In the genomic region with DNA sequence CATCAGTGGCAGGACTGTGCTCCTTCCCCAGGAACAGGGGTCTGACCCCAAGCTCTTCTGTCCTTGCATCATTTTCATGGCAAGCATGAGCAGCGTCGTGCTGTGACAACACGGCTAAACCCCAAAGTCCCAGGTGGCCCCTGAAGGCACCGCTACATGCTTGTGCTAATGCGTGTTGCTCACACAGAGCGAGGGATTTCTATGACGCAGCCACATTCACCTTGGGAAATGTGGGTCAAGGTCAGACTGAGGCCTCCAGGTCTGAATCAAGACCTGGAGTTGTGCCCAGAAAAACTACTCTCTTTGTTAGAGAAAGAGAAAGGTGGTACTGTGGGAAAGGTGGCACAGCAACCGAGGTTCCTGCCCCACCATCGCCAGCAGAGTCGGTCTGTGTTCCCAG, we compare ENCODE assay signal across 29 mouse cellular contexts.
DNase-seq lines count a peak whose midpoint lies in the region; ATAC-seq lines count a peak whose summit lies in the region.
"Had no signal": no experiment of that assay in that cellular context is flagged by ENCODE, and none has a peak within 500 bp of the region (broad histone marks: within the 10 kb centered on the region; RNA-seq: fewer than 3 reads in every experiment).

No protein-coding gene starts in this region.

- peak; percentile 62 for DNase-seq in adrenal gland, adult 2 months
- DNase-seq in adrenal gland, postnatal 4 days (ENCODE audit: low spot score in 2 of 2), result no peak
- peak; percentile 37 for DNase-seq in testis, postnatal 10 days (ENCODE audit: low spot score)
- no peak for DNase-seq in testis, postnatal 14 days (ENCODE audit: low spot score)
- DNase-seq in adrenal gland, postnatal 25 days, result peak; percentile 31
- no peak for DNase-seq in kidney, postnatal 36 days
- DNase-seq: B cell, adult 2 months; cerebellum, adult 18-20 months; cerebellum, adult 9-10 months; cerebellum, postnatal 14 days; gastrocnemius, postnatal 10 days; gastrocnemius, postnatal 36 days; heart, adult 2 months; heart, postnatal 14 days; heart, postnatal 4 days; kidney, adult 11 months had no signal

- H3K9me3 ChIP-seq in midbrain, embryonic 13.5 days, result no peaks in the 10 kb centered on the region
- H3K9me3 ChIP-seq: embryonic facial prominence, embryonic 12.5 days; embryonic facial prominence, embryonic 15.5 days; forebrain, embryonic 12.5 days; forebrain, embryonic 15.5 days; G1E; heart, embryonic 10.5 days; heart, embryonic 13.5 days; hindbrain, embryonic 12.5 days; intestine, embryonic 15.5 days had no signal

- H3K27ac ChIP-seq in midbrain, embryonic 13.5 days, result no peak overlapping the region
- H3K27ac ChIP-seq: embryonic facial prominence, embryonic 12.5 days; embryonic facial prominence, embryonic 15.5 days; forebrain, embryonic 12.5 days; forebrain, embryonic 15.5 days; heart, adult 2 months; heart, embryonic 10.5 days; heart, embryonic 13.5 days; hindbrain, embryonic 12.5 days; intestine, embryonic 15.5 days had no signal

- H3K4me2 ChIP-seq in midbrain, embryonic 13.5 days (replicated peaks), result no peak overlapping the region
- H3K4me2 ChIP-seq: embryonic facial prominence, embryonic 12.5 days; embryonic facial prominence, embryonic 15.5 days; forebrain, embryonic 12.5 days; forebrain, embryonic 15.5 days; heart, embryonic 13.5 days; hindbrain, embryonic 12.5 days; intestine, embryonic 15.5 days had no signal

- H3K27me3 ChIP-seq in midbrain, embryonic 13.5 days, result no peaks in the 10 kb centered on the region
- H3K27me3 ChIP-seq: CH12.LX; embryonic facial prominence, embryonic 12.5 days; forebrain, embryonic 12.5 days; forebrain, embryonic 15.5 days; heart, embryonic 13.5 days; intestine, embryonic 15.5 days; Patski had no signal

- H3K36me3 ChIP-seq in midbrain, embryonic 13.5 days, result no peaks in the 10 kb centered on the region
- H3K36me3 ChIP-seq: embryonic facial prominence, embryonic 12.5 days; embryonic facial prominence, embryonic 15.5 days; forebrain, embryonic 12.5 days; forebrain, embryonic 15.5 days; G1E; heart, embryonic 10.5 days; heart, embryonic 13.5 days; hindbrain, embryonic 12.5 days; intestine, embryonic 15.5 days had no signal

- peaks cover 9% of the 10 kb centered on the region; the same call in 1 of the 2 replicates for H3K4me1 ChIP-seq in midbrain, embryonic 13.5 days (replicated peaks)
- H3K4me1 ChIP-seq: embryonic facial prominence, embryonic 15.5 days had no signal

- 89% methylated on average over 10 of the region's 10 CpGs for WGBS in midbrain, embryonic 13.5 days

- H3K4me3 ChIP-seq in midbrain, embryonic 13.5 days (replicated peaks), result no peak overlapping the region
- H3K4me3 ChIP-seq: embryonic facial prominence, embryonic 12.5 days; embryonic facial prominence, embryonic 15.5 days; forebrain, embryonic 12.5 days; forebrain, embryonic 15.5 days; heart, adult 2 months; heart, embryonic 10.5 days; heart, embryonic 13.5 days; hindbrain, embryonic 12.5 days; intestine, embryonic 15.5 days had no signal

- no peak overlapping the region for H3K9ac ChIP-seq in midbrain, embryonic 13.5 days (replicated peaks)
- H3K9ac ChIP-seq: embryonic facial prominence, embryonic 12.5 days; embryonic facial prominence, embryonic 15.5 days; forebrain, embryonic 12.5 days; forebrain, embryonic 15.5 days; heart, embryonic 13.5 days; hindbrain, embryonic 12.5 days; intestine, embryonic 15.5 days had no signal

- ATAC-seq in midbrain, embryonic 13.5 days, result no peak
- ATAC-seq: forebrain, embryonic 15.5 days; hindbrain, embryonic 16.5 days; intestine, embryonic 15.5 days; Patski had no signal

Comparison
In these comparisons a context has a peak if more than half of its experiments do, and no peak if none do; other contexts are left out.
1. DNase-seq: peak in adrenal gland, adult 2 months (single experiment), testis, postnatal 10 days (single experiment) and adrenal gland, postnatal 25 days (single experiment); none in adrenal gland, postnatal 4 days (0 of 2), testis, postnatal 14 days (single experiment) and kidney, postnatal 36 days (0 of 2).